Mouse (Mus musculus) gastrocnemius, postnatal 36 days (tissue): ENCODE measurements at regions not wholly inside any gene's neighbourhood (a gene's known extent, or its start where the extent isn't known, plus 50 kb on each side); places are given as distances from the start of the nearest gene placed in this dataset.

ENCODE experiments used
- DNase-seq, 2 experiments: peaks; one replicate each; pipeline ENCODE4 v3.0.0; 2022
- intact Hi-C: fragments of 180-260 bp; cut with DNase I; formaldehyde crosslinking; loops from one replicate; pipeline ENCODE4 v1.15.1; 2025

DNA sequence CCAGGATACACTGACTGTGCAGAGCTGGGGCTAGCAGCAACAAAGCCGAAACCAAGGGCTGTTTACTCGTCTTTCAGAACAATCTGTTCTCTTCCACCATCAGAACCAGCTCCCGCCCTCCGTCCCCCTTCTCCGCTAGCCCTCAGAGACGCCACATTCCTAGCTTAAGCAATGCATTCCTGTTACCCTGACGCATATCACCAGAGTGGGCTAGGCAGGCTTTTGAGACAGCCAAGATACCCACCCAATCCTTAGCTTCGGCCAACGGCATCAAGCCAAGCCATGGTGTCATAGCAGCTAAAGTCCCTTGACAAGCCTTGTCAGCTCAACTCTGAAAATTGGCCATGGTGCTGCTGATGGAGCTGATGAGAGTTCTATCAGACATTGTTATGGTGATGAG is 319.1 kb downstream of the Tns1 start:
- peak in 1 of 2 experiments; percentile 54 for DNase-seq
- intact Hi-C loops = no loop called here

DNA sequence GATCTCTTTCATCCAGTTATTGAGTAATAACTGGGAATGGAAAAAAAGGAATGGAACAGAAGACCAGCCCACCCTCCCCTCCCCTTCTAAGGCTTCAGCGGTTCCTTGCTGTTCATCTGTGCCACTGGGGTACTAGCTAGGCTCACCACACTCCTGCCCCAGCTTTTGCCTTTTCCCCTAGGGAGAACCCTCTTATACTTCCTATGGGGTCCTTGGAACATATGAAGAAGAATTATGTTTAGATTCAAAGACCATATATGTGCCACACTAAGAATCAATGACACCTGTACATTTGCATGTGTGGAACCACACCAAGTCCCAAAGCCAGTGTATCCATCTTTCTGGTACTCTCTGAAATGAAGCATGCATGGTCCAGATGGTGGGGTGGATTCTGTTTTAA is 324.3 kb downstream of the Tns1 start:
- intact Hi-C loops = no loop called here
- DNase-seq = no peak

DNA sequence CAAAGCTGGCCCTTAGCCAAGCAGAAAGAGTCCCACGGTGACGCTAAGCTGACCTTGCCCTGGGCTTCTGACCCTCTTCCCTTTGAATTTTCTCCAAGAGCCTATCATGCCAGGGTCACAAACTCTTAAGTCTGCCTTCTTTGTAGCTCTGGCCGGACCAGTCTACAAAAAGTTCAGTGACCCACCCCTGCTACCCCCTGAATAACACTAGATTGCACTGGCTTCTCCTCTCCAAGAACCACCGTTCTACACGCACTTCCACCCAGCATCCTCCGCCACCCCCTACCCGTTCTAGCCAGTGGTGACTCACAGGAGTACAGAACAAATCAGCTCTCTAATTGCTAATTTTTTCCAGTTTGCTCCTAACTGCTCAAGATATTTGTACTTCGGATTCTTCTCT is 325.0 kb downstream of the Tns1 start:
- DNase-seq = no peak
- intact Hi-C loops = no loop called here

DNA sequence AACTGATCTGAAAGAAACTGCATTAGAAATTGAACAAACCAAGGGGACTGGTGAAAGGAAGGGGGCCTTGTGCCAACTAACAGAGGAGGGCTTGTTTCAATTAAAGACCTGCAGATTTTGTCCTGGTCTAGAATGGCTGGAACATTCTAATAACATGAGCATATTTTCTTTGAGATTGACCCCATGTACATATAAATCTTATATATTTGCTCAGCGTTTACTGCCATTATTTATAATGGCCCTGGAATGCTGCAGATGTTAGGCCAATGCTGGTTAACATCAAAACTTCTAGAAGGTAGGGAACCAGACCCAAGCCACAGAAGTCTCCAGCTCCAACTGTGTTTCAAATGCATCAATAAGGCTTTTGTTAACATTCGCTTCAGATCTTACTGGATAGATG is 326.4 kb downstream of the Tns1 start:
- DNase-seq = no peak
- intact Hi-C loops = no loop called here

DNA sequence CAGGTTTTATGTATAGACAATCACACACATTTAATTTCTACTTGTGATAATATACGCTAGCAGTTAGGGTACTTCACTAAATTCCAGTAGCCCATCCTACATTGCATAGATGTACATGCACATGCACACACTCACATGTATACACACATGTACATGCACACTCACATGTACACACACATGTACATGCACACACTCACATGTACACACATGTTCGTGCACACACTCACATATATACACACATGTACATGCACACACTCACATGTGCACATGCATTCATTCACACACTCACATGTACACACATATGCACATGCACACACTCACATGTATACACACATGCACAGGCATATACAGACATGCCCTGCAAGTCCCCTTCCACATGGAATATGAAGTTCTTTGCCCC is 326.8 kb downstream of the Tns1 start:
- intact Hi-C loops = no loop called here
- no peak for DNase-seq

DNA sequence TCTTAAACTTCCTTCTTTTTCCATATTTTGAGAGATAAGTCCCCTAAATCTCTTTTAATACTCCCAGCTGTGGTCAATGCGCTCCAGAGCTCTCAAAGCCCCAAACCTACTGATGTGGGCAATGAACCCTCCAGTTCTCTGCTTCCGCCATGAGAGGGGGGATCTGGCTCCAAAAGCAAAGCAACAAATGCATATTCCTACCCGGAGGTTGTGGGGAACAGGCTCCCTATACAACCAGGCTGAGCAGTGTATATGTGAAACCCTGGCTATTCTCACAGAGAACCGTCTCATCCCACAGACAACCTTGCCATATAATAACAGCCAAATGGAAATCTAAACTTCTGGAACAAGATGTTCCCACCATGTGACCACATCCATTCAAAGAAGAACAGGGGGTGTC is 330.4 kb downstream of the Tns1 start:
- intact Hi-C loops = loop anchor here (1.0 kb wide), 1 partner anchor 46 kb away; no protein-coding TSS in a partner anchor
- no peak for DNase-seq

DNA sequence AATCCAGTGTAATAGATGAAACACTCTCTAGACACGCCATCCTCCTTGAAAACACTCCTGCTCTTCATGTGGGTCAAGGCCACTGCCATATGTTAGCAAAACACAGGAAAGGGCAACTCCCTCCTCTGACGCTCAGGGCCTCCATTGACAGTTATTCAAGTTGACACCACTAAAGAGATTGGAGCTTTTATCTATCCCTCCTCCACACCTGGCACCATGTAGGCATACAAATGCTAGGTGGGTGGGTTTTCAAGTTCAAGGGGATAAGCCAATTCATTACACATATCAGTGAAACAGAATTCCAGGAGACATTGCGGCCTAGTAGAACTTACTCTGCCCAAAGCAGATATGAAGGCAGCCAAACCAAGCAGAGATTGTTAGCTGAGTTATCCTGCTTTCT is 331.0 kb downstream of the Tns1 start:
- no peak for DNase-seq

DNA sequence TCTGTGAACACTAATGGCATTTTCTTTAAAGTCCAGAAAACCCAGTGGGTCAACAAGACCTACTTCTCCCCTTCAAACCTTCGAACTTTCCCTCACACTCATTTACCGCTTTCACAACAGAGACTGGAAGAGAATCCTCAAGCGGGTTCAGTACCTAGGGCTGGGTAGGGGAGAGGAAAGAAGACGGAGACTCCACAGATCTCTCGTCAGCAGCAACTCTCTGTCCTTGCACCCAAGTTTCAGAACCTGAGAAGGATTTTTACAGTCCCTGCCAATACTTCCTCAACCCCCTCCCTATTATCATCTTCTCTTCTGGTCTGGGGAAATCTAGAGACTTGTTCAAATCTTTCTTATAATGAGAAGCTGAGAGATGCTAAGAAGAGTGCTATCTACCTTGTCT is 331.9 kb downstream of the Tns1 start:
- no peak for DNase-seq
- intact Hi-C loops = no loop called here

More for the DNA sequence above, 331.0 kb downstream of the Tns1 start:
- intact Hi-C loops = loop anchor here (1.0 kb wide), 1 partner anchor 45 kb away; no protein-coding TSS in a partner anchor

DNA sequence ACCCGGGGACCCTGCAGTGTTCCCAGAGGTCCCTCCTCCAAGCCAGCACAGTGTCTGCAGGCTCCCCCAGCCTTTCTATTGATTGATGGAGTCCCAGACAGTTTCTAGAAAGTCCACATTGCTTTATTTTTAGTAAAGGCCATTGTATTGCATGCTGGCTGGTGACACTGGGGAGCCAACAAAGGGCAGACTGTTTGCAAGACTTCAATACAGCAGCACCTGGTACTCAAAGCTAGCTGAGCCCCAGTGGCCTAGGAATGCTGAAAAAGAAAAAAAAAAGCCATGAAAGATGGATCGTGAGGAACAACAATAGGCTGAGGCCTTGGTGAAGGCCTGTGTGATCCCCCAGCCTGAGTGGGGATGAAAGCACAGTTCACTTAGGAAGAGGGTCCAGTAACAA is 336.6 kb downstream of the Tns1 start:
- intact Hi-C loops = no loop called here
- no peak for DNase-seq

DNA sequence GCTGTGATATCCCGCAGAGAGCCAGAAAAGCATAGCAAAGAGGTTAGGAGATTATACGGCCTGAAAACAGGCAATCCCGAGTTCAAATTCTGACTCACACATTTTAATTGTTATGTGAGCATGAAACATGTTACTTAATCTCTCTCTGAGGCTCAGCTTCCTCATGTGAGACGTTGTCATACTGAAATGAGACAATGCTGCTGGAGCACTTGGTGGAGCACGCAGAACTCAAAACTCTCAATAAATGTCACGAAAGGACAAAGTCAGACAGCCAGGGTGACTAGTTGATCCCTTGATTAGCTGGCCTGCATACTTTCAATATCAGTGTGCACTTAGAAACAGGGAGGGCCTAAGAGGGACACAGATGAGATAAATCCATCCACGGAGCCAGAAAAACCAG is 337.0 kb downstream of the Tns1 start:
- no peak for DNase-seq
- intact Hi-C loops = no loop called here

DNA sequence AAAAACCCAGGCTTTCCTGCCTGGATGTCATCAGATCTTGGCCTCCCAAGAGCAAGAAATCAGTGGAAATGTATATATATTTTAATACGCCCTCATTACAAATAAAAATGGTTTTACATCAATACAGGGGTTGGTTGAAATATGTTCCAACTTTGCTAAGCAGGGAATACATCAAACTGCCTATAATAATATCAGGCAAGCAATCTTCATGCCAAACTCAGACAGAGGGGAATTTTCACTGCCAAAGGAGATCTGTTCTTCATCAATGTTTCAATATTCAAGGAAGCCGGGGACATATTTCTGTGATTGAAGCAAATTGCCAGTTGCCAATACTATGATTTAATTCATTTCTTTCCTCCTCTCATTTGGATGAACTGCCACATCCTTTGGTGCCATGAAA is 340.9 kb downstream of the Tns1 start:
- DNase-seq = no peak
- intact Hi-C loops = no loop called here

DNA sequence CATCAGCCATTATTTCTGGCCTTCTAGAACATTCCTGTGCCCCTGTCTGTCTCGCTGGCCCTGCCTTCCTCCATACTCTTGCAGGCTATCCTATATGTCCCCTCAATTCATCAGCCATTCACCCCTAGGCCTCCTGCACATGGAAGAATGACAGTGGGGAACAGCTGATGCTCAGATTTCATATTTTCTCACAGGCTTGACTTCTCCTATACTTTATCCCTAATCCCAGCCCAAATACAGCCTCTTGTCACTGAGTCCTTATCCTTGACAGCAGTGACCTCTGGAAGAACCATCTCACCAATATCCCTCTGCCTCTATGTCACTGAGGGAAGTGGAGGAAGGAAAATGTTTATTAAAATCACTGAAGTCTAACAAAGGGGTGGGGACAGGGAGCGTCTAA is 341.4 kb downstream of the Tns1 start:
- no peak for DNase-seq

DNA sequence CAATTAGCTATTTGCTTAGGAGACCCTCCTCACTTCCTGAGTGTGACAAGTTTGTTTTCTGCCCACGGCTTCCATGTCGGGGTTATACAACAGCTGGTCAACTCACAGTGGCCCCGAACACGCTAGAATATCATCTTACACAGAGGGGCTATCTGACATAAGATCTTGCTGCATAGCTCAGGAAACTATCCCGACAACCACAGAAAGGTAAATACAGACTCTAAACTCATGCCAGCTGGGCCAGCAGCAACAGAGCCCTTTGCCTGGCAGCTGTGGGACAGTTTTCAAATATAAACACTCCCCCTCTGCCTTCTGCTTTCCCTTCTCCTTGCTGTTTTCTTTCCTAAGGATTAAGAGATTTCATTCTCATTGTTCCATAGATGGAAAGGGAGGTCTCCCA is 352.5 kb downstream of the Tns1 start:
- no peak for DNase-seq
- intact Hi-C loops = no loop called here

More for the DNA sequence above, 341.4 kb downstream of the Tns1 start:
- intact Hi-C loops = no loop called here

DNA sequence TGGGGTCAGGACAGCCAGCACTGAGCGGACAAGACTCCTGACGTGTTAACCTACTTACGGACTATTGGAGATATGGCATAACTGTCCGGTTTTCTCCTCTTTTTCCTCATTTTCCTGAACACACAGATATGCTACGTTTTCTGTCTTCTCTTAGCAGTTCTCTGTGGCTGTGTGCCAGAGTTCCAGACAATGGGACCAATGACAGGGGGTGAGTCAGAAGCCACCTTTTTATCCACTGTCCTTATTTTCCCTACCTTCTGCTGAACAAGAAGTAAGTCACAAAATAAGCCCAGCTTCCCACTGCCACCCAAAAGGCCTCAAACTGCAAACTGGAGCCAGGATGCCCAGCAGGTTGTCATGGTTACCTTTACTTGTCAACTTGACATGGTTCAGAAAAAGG is 353.6 kb downstream of the Tns1 start:
- no peak for DNase-seq
- intact Hi-C loops = no loop called here

DNA sequence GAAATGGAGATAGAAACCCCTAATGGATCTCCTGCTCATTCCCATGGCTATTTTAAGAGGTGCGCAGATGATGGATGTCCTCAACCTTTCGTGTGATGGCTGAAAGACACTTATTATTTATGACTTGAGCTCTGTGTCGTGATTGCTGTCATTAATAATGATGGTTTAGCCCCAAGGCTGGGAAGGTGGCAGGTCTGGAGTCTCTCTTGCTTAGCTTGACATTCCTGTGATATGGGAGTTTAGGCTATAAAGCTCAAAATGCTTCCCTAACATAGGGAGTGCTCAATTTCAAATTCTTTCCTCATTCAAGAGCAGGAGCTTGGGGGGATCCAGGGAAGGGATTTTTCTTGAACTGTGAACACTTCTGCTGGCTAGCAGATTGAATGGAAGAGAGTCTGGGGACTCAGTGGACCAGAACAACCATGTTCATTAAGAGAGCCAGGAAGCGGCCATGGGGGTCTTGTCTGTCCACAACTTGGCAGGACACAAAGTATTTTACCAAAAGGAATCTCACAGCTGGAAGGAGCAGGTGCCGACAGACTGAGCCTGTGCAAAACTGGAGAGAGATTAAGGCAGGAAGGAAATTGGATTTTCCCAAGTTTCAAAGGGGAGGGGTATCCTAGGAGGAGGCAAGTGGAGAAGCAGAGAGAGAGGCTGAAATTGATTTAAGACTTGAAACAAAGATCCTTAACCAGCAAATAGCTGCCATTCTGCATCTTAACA is 359.5 kb downstream of the Tns1 start:
- DNase-seq = no peak
- intact Hi-C loops = no loop called here

DNA sequence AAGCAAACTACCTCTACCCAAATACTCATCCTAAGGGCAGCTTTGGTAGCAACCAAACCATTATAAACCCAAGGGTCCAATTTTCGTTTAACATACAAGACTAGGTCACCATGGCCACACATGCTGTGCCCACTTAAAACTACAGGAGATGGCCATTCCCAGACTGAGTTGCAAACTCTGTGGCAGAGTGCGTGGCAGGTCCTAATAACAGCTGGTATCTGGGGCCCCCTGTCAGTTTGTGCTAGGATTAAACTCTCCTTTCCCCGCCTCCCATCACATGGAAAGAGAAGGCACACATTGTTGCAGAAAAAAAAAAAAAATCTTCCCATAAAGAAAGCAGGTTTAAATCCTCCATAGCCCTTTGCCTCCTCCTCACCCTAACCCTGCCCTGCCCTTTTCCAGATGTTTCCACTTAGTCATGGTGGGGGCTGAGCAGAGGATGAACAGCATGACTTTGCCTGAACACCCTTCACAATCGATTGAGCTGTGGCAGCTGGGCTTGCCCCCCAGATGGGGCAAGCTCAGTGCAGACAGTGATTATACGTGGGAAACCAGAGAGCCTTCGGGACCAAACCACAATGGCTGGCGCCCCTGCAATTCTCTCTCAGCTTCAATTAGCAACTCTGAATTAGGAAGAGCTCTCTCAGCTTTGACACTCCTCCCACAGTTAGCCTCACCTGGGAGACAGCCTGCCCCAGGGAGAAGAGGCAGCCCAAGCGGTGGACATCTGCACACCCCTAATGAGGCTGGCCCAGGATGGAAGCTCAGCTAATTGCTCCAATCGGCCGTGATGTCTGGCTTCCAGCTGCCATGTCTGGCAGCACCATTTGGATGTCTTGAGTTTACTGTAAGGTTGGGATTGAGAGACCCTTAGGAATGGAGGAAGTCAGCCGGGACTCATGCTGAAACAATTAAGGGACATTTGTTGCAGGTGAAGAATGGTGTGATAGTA is 365.9 kb downstream of the Tns1 start:
- DNase-seq = peak in 1 of 2 experiments; percentile 20
- intact Hi-C loops = no loop called here

DNA sequence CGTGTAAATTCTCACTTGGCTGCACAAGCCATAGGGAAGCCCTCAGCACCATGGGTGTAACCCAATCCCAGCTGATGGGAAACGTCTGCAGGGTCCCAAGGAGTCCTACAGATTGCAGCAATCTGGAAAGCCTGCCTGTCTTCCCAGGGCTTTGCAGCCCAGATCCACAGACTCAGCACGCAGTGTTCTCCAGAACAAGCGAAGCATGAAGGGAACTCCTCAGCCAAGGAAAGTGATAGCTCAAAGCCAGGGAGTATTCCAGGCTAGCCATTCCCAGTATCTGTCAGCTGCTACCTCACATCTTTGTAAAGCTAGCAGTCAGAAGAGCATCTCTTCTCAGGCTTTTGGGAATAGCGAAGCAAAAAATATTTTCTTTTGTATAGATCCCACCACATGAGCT is 368.5 kb downstream of the Tns1 start:
- intact Hi-C loops = no loop called here

DNA sequence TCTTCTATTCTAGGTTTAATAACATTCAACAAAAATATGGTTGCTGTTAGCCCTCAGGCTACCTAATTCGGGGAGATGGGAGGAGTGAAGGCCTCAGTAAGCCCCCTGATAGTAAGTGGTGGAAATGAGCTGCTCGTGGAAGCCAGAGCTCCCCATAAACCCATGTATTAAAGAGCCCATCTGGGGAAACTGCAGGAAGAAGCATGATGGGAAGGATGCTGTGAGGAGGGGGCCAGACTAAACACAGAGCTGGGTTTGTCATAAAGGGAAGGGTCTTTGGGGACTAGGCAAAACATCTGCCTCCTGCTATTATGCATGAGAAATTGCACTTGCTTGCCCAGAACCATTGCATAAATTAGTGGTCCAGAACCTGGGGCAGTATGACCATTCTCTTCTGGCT is 369.3 kb downstream of the Tns1 start:
- intact Hi-C loops = no loop called here

More for the DNA sequence above, 368.5 kb downstream of the Tns1 start:
- DNase-seq = no peak

DNA sequence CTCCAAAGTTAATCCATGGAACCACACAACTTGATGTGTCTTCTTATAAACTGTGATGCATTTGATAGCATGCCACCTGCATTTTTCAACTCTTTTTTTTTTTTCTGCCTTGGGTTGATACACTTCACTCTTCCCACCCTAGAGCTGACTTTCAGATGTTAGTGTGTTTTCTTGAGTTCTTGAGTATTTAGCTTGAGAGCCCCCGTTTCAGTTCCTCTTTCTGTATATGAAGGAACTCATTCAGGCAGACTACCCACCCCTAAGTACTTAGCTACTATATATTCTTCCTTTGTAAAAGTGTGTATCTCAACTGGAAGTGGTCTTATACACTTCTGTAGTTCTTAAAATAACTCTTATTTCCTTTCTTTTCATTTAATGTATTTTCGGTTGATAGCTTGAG is 371.1 kb downstream of the Tns1 start:
- intact Hi-C loops = no loop called here
- DNase-seq = no peak

More for the DNA sequence above, 369.3 kb downstream of the Tns1 start:
- DNase-seq = no peak

DNA sequence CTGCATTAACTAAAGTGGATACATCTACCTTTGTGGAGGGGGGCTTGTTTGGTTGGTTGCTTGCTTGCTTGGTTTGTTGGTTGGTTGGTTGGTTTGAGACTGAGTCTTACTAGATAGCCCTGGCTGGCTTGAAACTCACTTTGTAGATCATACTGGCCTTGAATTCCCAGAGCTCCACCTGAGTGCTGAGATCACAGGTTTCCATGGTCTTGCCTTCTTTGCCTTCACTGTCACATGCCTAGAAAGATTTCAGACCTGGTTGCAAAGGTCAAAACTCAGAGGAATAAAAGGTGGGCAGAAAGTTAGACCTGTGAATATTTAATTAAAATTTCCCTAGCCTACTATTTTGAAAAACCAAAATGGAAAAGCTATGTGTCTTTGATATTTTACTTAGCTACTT is 375.5 kb downstream of the Tns1 start:
- no peak for DNase-seq
- intact Hi-C loops = loop anchor here (1.0 kb wide), 1 partner anchor 45 kb away; no protein-coding TSS in a partner anchor

DNA sequence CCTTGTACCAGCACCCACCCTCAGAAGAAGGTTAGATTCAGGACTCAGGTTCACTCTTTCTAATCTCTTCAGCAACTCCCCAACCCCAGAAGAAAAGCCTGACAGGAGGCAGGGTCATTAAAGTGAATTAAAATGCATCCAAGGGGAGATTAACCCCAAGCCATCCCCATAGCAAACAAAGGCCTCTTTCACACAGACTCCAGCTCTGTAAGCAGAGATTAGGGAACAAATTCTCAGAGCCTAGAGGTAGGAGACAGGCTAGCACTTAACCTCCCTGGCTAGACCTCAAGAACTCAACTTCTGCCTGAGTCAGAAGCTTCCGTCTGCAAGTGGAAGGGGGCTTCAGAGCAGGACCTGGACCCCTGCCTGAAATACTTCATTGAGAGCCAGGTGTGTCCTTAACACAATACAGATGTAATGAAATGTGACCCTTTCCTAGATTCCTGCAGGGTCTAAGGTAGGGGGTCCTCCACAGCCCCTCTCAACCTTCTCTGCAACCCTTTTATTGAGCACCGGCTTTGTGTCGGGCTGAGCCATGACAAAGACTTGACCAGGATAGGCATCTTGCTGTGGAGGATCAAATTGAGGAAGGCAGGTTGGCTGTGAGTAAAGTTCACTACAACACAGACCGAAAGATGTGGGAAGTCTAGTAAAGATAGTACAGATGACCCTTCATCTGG is 379.6 kb downstream of the Tns1 start:
- no peak for DNase-seq
- intact Hi-C loops = no loop called here
